Mouse (Mus musculus): Measurements from ENCODE around the gene Sept4.

DNA sequence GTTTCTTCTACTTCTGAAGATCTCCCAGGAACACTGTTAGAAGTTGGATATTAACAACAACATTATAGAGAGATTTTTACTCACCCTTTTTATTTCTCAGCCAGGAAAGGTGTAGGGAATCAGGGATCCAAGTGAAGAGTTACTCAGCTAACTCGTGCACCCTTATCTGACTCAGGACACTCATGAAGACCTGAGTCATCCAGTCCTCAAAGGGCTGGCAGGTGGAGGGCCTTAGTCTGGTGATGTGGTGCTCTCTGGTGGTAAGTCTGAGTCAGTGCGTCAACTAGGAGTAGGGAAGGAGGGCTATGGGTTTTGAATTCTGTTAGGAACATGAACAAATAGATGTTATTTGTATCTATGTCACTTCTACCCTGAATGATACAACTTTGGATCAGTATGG lies 49.4 kb upstream of the Sept4 start:
- TF ChIP-seq MAFK (IDR thresholded peaks at IDR 0.05; ENCODE audit: insufficient read depth, low read depth, low read length) (peak; percentile 87), ZC3H11A (IDR thresholded peaks at IDR 0.05; ENCODE audit: borderline replicate concordance, low read depth, low read length) (peak; percentile 59; the same call in 1 of the 2 replicates), CHD2 (IDR thresholded peaks at IDR 0.05; ENCODE audit: low read depth, low read length) (no peak), HCFC1 (IDR thresholded peaks at IDR 0.05; ENCODE audit: borderline replicate concordance, insufficient read depth, low read length) (no peak), ZNF384 (IDR thresholded peaks at IDR 0.05; ENCODE audit: low read depth, low read length) (no peak)
